Mouse (Mus musculus): ENCODE results near the gene Nipsnap2. TPM values are rescaled to one million over a fixed set of nuclear protein-coding genes. Genes with fewer than 3 reads are reported as not detected.
A peak's percentile ranks its signal among the peaks of the same experiment; 100 is the strongest.
"Not testable (repeated sequence)": the region's sequence is repeated elsewhere in the genome, so short reads cannot be mapped to it uniquely, and the experiment has no call there.

The Nipsnap2 gene
- polyA plus RNA-seq, 1 experiment from 2014 or later: 58.7 TPM

DNA sequence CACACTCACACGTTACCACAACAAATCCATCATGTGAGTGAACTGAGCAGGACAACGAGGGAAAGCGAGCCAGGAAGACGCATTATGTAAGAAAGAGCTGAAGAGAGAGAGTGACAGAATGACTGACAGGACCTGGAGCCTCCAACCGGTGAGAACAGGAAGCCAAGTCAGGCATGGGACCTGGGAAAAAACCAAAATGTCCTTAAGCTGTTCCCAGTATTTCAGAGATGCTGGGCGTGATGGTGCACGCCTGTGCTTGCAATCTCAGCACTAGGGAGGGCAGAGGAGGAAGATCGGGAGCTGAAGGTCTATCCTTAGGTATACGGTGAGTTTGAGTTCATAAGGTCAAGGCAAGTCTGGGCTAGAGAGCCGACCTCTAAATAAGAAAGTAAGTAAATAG, 47.6 kb downstream of the Nipsnap2 start:
- peaks cover 13% of the 10 kb centered on the region; the same call in 1 of the 2 replicates for H3K36me3 ChIP-seq (ENCODE audit: control insufficient read depth, insufficient read depth, low read length)
- H3K9me3 ChIP-seq (ENCODE audit: control insufficient read depth, low read length): no peaks in the 10 kb centered on the region
- no peaks in the 10 kb centered on the region for H3K27me3 ChIP-seq (replicated peaks; ENCODE audit: control insufficient read depth, insufficient read depth, low read length)
- no peak overlapping the region for H3K27ac ChIP-seq (ENCODE audit: low read depth, low read length)
- no peak overlapping the region for H3K9ac ChIP-seq (ENCODE audit: low read depth, low read length)
- WGBS: 81% methylated on average over 10 of the region's 10 CpGs
- H3K4me2 ChIP-seq: no peak overlapping the region
- no peak for DNase-seq (ENCODE audit: low spot score)
- no peak overlapping the region for H3K4me3 ChIP-seq (ENCODE audit: low read depth, low read length)
- H3K4me1 ChIP-seq (replicated peaks; ENCODE audit: control insufficient read depth, insufficient read depth, low read length): no peaks in the 10 kb centered on the region; the same call in 1 of the 2 replicates
- ATAC-seq (replicated peaks; ENCODE audit: low FRiP score): no peak

DNA sequence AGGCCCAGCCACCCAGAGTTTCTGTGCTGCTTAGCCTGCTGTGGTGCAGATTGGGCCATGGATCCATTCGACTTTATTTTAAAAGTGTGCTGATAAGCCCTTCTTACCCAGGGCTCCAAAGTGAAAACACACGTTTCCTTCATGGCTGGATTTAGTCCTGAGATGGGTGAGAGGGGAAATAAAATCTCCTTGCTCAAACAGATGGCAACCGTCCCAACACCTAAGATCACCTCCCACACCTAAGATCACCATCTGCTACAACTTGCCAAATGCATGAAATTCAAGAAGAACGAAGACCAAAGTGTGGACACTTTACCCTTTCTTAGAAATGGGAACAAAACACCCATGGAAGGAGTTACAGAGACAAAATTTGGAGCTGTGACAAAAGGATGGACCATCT, 48.5 kb downstream of the Nipsnap2 start:
- H3K4me3 ChIP-seq (ENCODE audit: low read depth, low read length); ATAC-seq (replicated peaks; ENCODE audit: low FRiP score); H3K4me2 ChIP-seq; H3K27ac ChIP-seq (ENCODE audit: low read depth, low read length); DNase-seq (ENCODE audit: low spot score); H3K4me1 ChIP-seq (replicated peaks; ENCODE audit: control insufficient read depth, insufficient read depth, low read length); H3K36me3 ChIP-seq (ENCODE audit: control insufficient read depth, insufficient read depth, low read length); H3K9me3 ChIP-seq (ENCODE audit: control insufficient read depth, low read length); H3K9ac ChIP-seq (ENCODE audit: low read depth, low read length); H3K27me3 ChIP-seq (replicated peaks; ENCODE audit: control insufficient read depth, insufficient read depth, low read length): not testable (repeated sequence)
- 73% methylated on average over 4 of the region's 4 CpGs for WGBS

DNA sequence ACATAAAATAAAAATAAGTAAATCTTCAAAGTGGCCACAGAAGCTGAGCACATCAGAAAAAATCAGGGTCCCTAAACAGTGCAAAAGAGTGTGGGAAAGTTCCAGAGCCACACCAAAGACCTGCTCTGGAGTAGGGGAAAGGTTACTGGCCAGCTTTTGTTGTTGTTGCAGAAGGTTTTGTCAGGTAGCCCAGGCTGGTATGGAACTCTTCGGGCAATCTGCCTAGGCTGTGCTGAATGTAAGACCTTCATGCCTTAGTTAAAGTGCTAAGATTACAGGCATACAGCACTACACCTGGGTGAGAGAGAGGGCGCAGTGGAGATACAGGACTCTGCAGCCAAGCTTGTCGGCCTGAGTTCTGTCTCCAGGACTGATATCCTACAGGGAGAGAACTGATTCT, 49.8 kb downstream of the Nipsnap2 start:
- peaks cover 8% of the 10 kb centered on the region; the same call in 1 of the 2 replicates for H3K36me3 ChIP-seq (ENCODE audit: control insufficient read depth, insufficient read depth, low read length)
- WGBS: 85% methylated on average over 3 of the region's 3 CpGs
- H3K4me1 ChIP-seq (replicated peaks; ENCODE audit: control insufficient read depth, insufficient read depth, low read length): peaks cover 2% of the 10 kb centered on the region; the same call in 1 of the 2 replicates
- ATAC-seq (replicated peaks; ENCODE audit: low FRiP score): no peak
- DNase-seq (ENCODE audit: low spot score): no peak
- H3K9me3 ChIP-seq (ENCODE audit: control insufficient read depth, low read length): no peaks in the 10 kb centered on the region
- H3K27me3 ChIP-seq (replicated peaks; ENCODE audit: control insufficient read depth, insufficient read depth, low read length): no peaks in the 10 kb centered on the region
- no peak overlapping the region for H3K4me2 ChIP-seq
- no peak overlapping the region for H3K4me3 ChIP-seq (ENCODE audit: low read depth, low read length)
- no peak overlapping the region for H3K9ac ChIP-seq (ENCODE audit: low read depth, low read length)
- no peak overlapping the region for H3K27ac ChIP-seq (ENCODE audit: low read depth, low read length)

DNA sequence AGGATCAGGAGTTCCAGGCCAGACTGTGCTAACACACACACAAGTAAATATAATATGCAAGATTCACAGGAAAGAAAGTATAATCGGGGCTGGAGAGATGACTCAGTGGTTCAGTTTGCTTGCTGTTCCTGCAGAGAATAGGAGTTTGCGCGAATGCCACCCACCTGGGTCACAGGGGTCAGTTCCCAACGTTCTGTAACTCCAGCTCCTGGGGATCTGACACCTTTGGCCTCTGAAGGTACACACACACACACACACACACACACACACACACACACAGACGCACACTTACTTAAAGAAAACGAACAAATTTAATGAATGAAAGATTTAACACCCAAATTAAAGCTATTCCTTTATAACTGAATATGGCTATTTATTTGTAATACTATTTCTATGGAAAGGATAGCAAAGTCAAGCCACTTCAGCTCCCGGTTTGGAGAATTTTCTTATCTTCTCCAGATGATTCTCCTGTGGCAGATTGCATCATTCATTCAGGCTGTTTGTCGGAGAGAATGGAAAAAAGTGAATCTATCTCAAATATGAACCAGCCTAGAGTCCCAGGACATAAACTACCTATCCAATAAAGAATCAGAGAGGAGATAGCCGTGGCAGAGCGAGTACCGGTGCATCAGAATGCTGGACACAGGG, 53.6 kb downstream of the Nipsnap2 start:
- DNase-seq (ENCODE audit: low spot score) (no peak), ATAC-seq (replicated peaks; ENCODE audit: low FRiP score) (no peak)

DNA sequence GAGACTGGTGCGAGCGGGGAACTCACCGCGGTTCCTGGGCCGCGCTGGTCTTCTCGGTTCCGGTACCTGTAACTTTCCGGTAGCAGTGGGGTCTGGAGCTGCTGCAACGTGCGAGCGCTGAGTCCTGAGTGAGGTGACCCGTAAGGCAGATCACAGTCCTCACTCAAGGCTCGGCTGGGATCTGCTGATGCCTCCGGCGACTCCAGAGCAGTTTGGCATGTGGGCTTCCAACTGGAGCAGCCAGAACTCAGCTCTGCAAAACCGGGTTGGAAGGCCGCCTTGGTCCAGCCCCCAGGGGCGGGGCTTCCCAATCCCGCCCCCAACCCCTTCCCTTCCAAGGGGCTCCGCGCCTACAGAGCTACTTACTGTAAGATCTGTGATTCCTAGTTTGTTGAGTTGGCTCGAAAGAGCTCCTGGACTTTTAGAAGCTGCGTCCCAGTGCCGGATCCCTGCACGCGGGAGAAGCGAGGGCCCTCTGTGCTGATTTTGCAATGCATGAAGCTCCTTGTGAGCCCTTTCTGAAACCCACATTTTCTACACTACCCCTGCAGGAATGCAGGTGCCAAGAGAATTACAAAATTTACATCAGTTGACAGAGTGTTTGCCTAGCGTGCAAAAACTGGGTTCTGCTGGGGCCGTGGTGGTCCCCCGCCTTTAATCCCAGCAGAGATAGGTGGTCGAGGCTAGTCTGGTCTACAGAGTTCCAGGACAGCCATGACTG, 54.3 kb downstream of the Nipsnap2 start:
- H3K4me3 ChIP-seq (ENCODE audit: low read depth, low read length): peak overlapping the region; percentile 69
- no peaks in the 10 kb centered on the region for H3K27me3 ChIP-seq (replicated peaks; ENCODE audit: control insufficient read depth, insufficient read depth, low read length)
- peak overlapping the region; percentile 72 for H3K27ac ChIP-seq (ENCODE audit: low read depth, low read length)
- H3K4me1 ChIP-seq (replicated peaks; ENCODE audit: control insufficient read depth, insufficient read depth, low read length): 0 out of 2 replicates have a peak, but pooled peaks cover 2% of the 10 kb centered on the region
- peak; percentile 88 for ATAC-seq (replicated peaks; ENCODE audit: low FRiP score)
- H3K4me2 ChIP-seq: peak overlapping the region; percentile 79
- no peaks in the 10 kb centered on the region for H3K9me3 ChIP-seq (ENCODE audit: control insufficient read depth, low read length)
- peak overlapping the region; percentile 74 for H3K9ac ChIP-seq (ENCODE audit: low read depth, low read length)
- 1% methylated on average over 32 of the region's 32 CpGs for WGBS
- peaks cover 3% of the 10 kb centered on the region; the same call in 1 of the 2 replicates for H3K36me3 ChIP-seq (ENCODE audit: control insufficient read depth, insufficient read depth, low read length)
- DNase-seq (ENCODE audit: low spot score): peak; percentile 86

More for the DNA sequence above, 53.6 kb downstream of the Nipsnap2 start:
- Histone ChIP-seq H3K36me3 (ENCODE audit: control insufficient read depth, insufficient read depth, low read length) (peaks cover 3% of the 10 kb centered on the region; the same call in 1 of the 2 replicates), H3K4me2 (peak overlapping the region; percentile 79), H3K9me3 (ENCODE audit: control insufficient read depth, low read length) (no peaks in the 10 kb centered on the region), H3K27me3 (replicated peaks; ENCODE audit: control insufficient read depth, insufficient read depth, low read length) (no peaks in the 10 kb centered on the region), H3K4me3 (ENCODE audit: low read depth, low read length) (peak overlapping the region; percentile 69), H3K9ac (ENCODE audit: low read depth, low read length) (peak overlapping the region; percentile 74), H3K4me1 (replicated peaks; ENCODE audit: control insufficient read depth, insufficient read depth, low read length) (0 out of 2 replicates have a peak, but pooled peaks cover 2% of the 10 kb centered on the region), H3K27ac (ENCODE audit: low read depth, low read length) (peak overlapping the region; percentile 72)
- 30% methylated on average over 11 of the region's 11 CpGs for WGBS

DNA sequence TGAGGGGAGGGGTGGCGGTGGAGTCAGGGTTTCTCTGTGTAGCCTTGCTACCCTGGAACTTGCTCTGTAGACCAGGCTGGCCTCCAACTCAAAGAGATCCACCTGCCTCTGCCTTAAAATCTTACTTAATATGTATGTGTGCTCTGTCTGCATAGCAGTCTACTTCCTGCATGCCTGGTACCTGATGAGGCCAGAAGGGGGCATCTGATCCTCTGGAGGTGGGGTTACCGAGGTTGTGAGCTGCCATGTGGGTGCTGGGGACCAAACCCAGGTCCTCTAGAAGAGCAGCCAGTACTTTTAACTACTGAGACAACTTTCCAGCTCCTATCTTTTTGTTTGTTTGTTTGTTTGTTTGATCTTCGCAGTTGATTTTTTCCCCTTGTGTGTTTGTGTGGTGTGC, 55.3 kb downstream of the Nipsnap2 start:
- ATAC-seq (replicated peaks; ENCODE audit: low FRiP score): no peak
- Histone ChIP-seq H3K4me2 (no peak overlapping the region), H3K27me3 (replicated peaks; ENCODE audit: control insufficient read depth, insufficient read depth, low read length) (no peaks in the 10 kb centered on the region), H3K9ac (ENCODE audit: low read depth, low read length) (no peak overlapping the region), H3K27ac (ENCODE audit: low read depth, low read length) (no peak overlapping the region), H3K9me3 (ENCODE audit: control insufficient read depth, low read length) (no peaks in the 10 kb centered on the region), H3K4me1 (replicated peaks; ENCODE audit: control insufficient read depth, insufficient read depth, low read length) (0 out of 2 replicates have a peak, but pooled peaks cover 2% of the 10 kb centered on the region), H3K36me3 (ENCODE audit: control insufficient read depth, insufficient read depth, low read length) (peaks cover 3% of the 10 kb centered on the region; the same call in 1 of the 2 replicates), H3K4me3 (ENCODE audit: low read depth, low read length) (no peak overlapping the region)
- WGBS: 89% methylated on average over 3 of the region's 3 CpGs
- no peak for DNase-seq (ENCODE audit: low spot score)

DNA sequence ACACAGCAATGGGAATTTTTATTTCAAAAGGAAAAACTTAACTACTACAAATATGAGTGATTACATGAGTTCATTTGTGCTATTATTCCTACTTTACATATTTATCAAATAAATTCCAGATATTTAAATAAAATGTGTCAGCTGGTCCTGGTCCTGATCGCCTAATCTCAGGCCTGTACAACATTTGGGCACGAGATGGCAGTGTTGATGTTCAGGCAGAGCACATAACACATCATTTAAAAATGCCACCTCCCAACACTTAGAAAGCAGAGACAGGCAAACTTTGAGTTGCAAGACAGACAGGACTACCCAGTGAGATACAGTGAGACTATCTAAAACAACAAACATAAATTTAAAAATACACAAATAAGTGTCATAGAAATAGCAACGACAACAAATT, 57.3 kb downstream of the Nipsnap2 start:
- H3K27me3 ChIP-seq (replicated peaks; ENCODE audit: control insufficient read depth, insufficient read depth, low read length): no peaks in the 10 kb centered on the region
- H3K9ac ChIP-seq (ENCODE audit: low read depth, low read length): no peak overlapping the region
- no peak for ATAC-seq (replicated peaks; ENCODE audit: low FRiP score)
- no peaks in the 10 kb centered on the region for H3K9me3 ChIP-seq (ENCODE audit: control insufficient read depth, low read length)
- 48% methylated on average over 3 of the region's 3 CpGs for WGBS
- H3K4me3 ChIP-seq (ENCODE audit: low read depth, low read length): no peak overlapping the region
- H3K27ac ChIP-seq (ENCODE audit: low read depth, low read length): no peak overlapping the region
- no peaks in the 10 kb centered on the region for H3K36me3 ChIP-seq (ENCODE audit: control insufficient read depth, insufficient read depth, low read length)
- no peak overlapping the region for H3K4me2 ChIP-seq
- peaks cover 7% of the 10 kb centered on the region; the same call in 1 of the 2 replicates for H3K4me1 ChIP-seq (replicated peaks; ENCODE audit: control insufficient read depth, insufficient read depth, low read length)
- DNase-seq (ENCODE audit: low spot score): no peak

DNA sequence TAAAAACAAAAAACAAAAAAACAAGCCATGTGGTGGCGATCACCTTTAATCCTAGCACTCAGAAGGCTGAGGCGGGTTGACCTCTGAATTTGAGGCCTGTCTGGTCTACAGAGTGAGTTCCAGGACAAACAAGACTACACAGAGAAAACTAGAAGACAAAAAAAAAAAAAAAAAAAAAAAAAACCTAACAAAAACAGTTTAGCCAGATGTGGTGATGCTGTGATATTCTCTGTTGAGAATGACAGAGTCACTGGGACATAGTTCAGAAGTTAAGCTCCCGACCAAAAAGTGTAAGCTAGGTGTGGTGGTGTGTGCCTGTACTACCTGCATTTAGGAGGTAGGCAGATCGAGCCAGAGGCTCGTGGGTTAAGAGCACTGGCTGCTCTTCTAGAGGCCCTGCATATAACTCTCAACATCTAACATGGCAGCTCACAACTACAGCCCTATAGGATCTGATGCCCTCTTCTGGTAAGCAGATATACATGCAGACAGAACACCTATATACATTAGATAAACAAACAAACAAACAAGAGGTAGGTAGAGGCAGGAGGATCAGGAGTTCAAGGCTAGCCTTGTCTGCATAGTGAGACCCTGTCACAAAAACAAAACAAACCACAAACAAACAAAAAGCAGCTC, 60.5 kb downstream of the Nipsnap2 start:
- Histone ChIP-seq H3K4me1 (replicated peaks; ENCODE audit: control insufficient read depth, insufficient read depth, low read length) (peaks cover 15% of the 10 kb centered on the region), H3K9ac (ENCODE audit: low read depth, low read length) (no peak overlapping the region), H3K4me3 (ENCODE audit: low read depth, low read length) (no peak overlapping the region), H3K9me3 (ENCODE audit: control insufficient read depth, low read length) (no peaks in the 10 kb centered on the region), H3K27me3 (replicated peaks; ENCODE audit: control insufficient read depth, insufficient read depth, low read length) (no peaks in the 10 kb centered on the region), H3K4me2 (no peak overlapping the region; the same call in 1 of the 2 replicates), H3K27ac (ENCODE audit: low read depth, low read length) (no peak overlapping the region), H3K36me3 (ENCODE audit: control insufficient read depth, insufficient read depth, low read length) (peaks cover 16% of the 10 kb centered on the region)
- whole genome bisulfite sequencing: 85% methylated on average over 5 of the region's 5 CpGs
- no peak for DNase-seq (ENCODE audit: low spot score)
- ATAC-seq (replicated peaks; ENCODE audit: low FRiP score): no peak
